Mouse (Mus musculus) spleen, adult 2 months (tissue): ENCODE results near the gene Tmsb10. TPM values are rescaled to one million over a fixed set of nuclear protein-coding genes. Genes with fewer than 3 reads are reported as not detected.

Experiments used
- DNase-seq, 2 experiments: peaks; one replicate each; pipeline versions ENCODE4 v3.0.0 to v3.0.0-alpha.2; 2012 to 2021; ENCODE audit warnings: low spot score in 2 of 2, low read depth in 1 of 2
- H3K27ac ChIP-seq: fragments of 200-500 bp; 2 replicates; pipeline ENCODE4 v1.5.1; 2012; ENCODE audit warnings: low read length, inconsistent platforms; ENCODE audit not compliant: insufficient read depth
- H3K27me3 ChIP-seq: fragments of 200-500 bp; 2 replicates; pipeline ENCODE4 v1.6.1; 2012; ENCODE audit warnings: mild to moderate bottlenecking, moderate library complexity, low read length, inconsistent platforms; ENCODE audit not compliant: control insufficient read depth, insufficient read depth
- H3K36me3 ChIP-seq: fragments of 200-500 bp; 2 replicates; pipeline ENCODE4 v1.6.1; 2012; ENCODE audit warnings: mild to moderate bottlenecking, low read length, inconsistent platforms; ENCODE audit not compliant: control insufficient read depth, insufficient read depth
- H3K4me1 ChIP-seq: fragments of 200-500 bp; 2 replicates; pipeline ENCODE4 v1.6.1; 2011; ENCODE audit warnings: inconsistent platforms; ENCODE audit not compliant: control insufficient read depth, insufficient read depth, insufficient read length
- H3K4me3 ChIP-seq: fragments of 200-500 bp; 2 replicates; pipeline ENCODE4 v1.5.1; 2011; ENCODE audit warnings: mild to moderate bottlenecking, inconsistent platforms; ENCODE audit not compliant: insufficient read depth, insufficient read length; ENCODE audit errors: extremely low read depth
- CTCF ChIP-seq: fragments of 200-500 bp; IDR thresholded peaks from 2 replicates; pipeline ENCODE4 v1.5.1; 2011; ENCODE audit warnings: mild to moderate bottlenecking, inconsistent platforms; ENCODE audit not compliant: insufficient read depth, insufficient read length, insufficient replicate concordance; ENCODE audit errors: extremely low read depth
- POLR2A ChIP-seq: fragments of 200-500 bp; IDR thresholded peaks from 2 replicates; pipeline ENCODE4 v1.6.1; 2011; ENCODE audit warnings: low read depth, low read length, inconsistent platforms
- WGBS: fragments of 180-500 bp; shearing (Covaris S2); methylation state at CpG from one replicate; pipeline ENCODE4 v1.1.7; 2018; 5-methylcytosine and 5-hydroxymethylcytosine counted together
- polyA plus RNA-seq: library from polyadenylated mRNA; depleted of rRNA; stranded (reverse); fragments of >200 nt; gene quantifications from 2 replicates; pipeline ENCODE4 v1.2.3, GENCODE M21; 2012; rRNA removed

Gene Tmsb10
- 143 TPM in 2 replicates for polyA plus RNA-seq

DNA sequence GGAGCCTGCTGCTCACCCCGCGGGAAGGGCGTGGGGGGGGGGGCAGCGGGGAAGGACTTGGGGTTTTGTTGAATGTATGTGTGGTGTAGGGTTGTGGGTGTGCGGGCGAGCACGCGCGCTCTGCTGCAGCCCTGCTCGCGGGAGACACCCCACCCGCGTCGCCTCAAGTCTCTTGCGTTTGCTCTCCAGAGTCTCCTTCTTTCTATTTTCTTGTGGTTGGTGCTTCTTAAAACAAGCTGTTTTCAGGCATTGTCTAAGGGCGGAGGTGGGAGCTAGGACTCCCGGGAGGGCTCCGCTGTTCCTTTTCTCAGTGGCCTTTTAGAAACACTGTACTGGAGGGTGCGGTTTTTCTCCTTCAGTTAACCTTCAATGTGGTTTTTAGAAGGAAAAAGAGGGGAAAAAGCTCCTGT is at the start of gene Tmsb10:
Tmsb10 (minus strand) TSS at position 87 of the 410 bp plus-strand sequence.
- Histone ChIP-seq H3K36me3 (no peaks in the 10 kb centered on the region; the same call in 1 of the 2 replicates), H3K4me1 (peaks cover 28% of the 10 kb centered on the region), H3K4me3 (peak within 1 kb of the TSS; percentile 92), H3K27me3 (no peaks in the 10 kb centered on the region), H3K27ac (peak within 1 kb of the TSS; percentile 96)
- DNase-seq = no peak
- WGBS = under 1% methylated on average over 19 of the region's 19 CpGs
- TF ChIP-seq POLR2A (no peak), CTCF (no peak)

- H3K27ac ChIP-seq = no peak overlapping the region
- no peaks in the 10 kb centered on the region for H3K4me1 ChIP-seq
- no peak for DNase-seq
- TF ChIP-seq POLR2A (no peak), CTCF (no peak)
- no peaks in the 10 kb centered on the region for H3K36me3 ChIP-seq
- H3K4me3 ChIP-seq = no peak overlapping the region
- WGBS = 83% methylated on average over 5 of the region's 5 CpGs
- H3K27me3 ChIP-seq = no peaks in the 10 kb centered on the region
Observed at GRCm38 (mm10) chr6:73003601-73004000, 45.1 kb upstream of the Tmsb10 start.

GRCm38 (mm10) chr6:73002391-73002790 is 43.8 kb upstream of the Tmsb10 start:
- Histone ChIP-seq H3K36me3 (no peaks in the 10 kb centered on the region), H3K4me1 (0 out of 2 replicates have a peak, but pooled peaks cover 2% of the 10 kb centered on the region), H3K27me3 (no peaks in the 10 kb centered on the region), H3K4me3 (no peak overlapping the region), H3K27ac (no peak overlapping the region)
- DNase-seq = no peak
- no peak for TF ChIP-seq CTCF
- TF ChIP-seq POLR2A = no peak
- WGBS = 65% methylated on average over 1 of the region's 1 CpGs

DNA sequence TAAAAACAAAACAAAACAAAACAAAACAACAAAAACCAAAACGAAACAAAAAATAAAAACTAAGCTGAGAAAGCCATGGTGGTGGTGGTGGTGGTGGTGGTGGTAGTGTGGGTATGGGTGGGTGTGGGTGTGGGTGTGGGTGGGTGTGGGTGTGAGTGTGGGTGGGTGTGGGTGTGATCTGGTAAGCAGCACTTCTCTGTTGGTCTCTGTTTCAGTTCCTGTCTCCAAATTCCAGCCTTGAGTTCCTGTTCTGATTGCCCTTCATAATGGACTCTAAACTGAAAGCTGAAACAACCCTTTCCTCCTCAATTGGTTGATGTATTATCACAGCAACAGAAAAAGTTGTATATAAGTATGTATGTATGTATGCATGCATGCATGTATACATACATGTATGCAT is 40.3 kb upstream of the Tmsb10 start:
- 0 out of 2 replicates have a peak, but pooled peaks cover 2% of the 10 kb centered on the region for H3K4me1 ChIP-seq
- no peaks in the 10 kb centered on the region for H3K36me3 ChIP-seq
- no peak overlapping the region for H3K27ac ChIP-seq
- DNase-seq = no peak
- TF ChIP-seq CTCF = no peak
- no peak for TF ChIP-seq POLR2A
- H3K4me3 ChIP-seq = no peak overlapping the region
- H3K27me3 ChIP-seq = no peaks in the 10 kb centered on the region
- WGBS = 70% methylated on average over 1 of the region's 1 CpGs

DNA sequence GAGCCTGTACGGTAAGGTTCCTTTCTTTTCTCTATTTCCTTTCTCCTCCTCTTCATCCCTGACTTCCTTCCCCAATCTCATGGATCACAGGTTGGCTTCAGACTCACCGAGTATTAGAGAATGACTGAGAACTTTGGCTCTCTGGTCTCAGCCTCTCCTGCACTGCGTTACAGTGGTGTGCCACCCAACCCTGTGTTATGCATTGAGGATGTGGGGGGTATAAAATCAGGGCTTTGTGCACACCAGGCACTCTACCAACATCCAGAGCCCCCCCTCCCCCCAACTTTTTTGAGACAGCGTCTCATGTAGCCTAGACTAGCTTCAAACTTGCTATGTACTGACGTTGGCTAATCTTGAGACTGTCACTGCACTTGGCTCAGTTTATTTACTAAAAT is 35.1 kb upstream of the Tmsb10 start:
- H3K27me3 ChIP-seq = no peaks in the 10 kb centered on the region
- peak overlapping the region; percentile 1; the same call in 1 of the 2 replicates for H3K4me3 ChIP-seq
- H3K4me1 ChIP-seq = peaks cover 15% of the 10 kb centered on the region; the same call in 1 of the 2 replicates
- DNase-seq = no peak
- WGBS = 56% methylated on average over 5 of the region's 5 CpGs
- no peak for TF ChIP-seq CTCF
- TF ChIP-seq POLR2A = no peak
- H3K36me3 ChIP-seq = no peaks in the 10 kb centered on the region
- H3K27ac ChIP-seq = peak overlapping the region; percentile 63

- 28% methylated on average over 8 of the region's 8 CpGs for WGBS
- DNase-seq = peak; percentile 30 to 49
- no peaks in the 10 kb centered on the region for H3K27me3 ChIP-seq
- H3K27ac ChIP-seq = peak overlapping the region; percentile 66
- H3K4me1 ChIP-seq = peaks cover 15% of the 10 kb centered on the region; the same call in 1 of the 2 replicates
- H3K36me3 ChIP-seq = no peaks in the 10 kb centered on the region
- peak overlapping the region; percentile 1; the same call in 1 of the 2 replicates for H3K4me3 ChIP-seq
- TF ChIP-seq CTCF (no peak), POLR2A (peak; percentile 10; the same call in 1 of the 2 replicates)
Observed at GRCm38 (mm10) chr6:72993054-72993687, 34.6 kb upstream of the Tmsb10 start.

GRCm38 (mm10) chr6:72990206-72990605 is 31.7 kb upstream of the Tmsb10 start:
- Histone ChIP-seq H3K4me1 (peaks cover 13% of the 10 kb centered on the region; the same call in 1 of the 2 replicates), H3K4me3 (no peak overlapping the region), H3K27me3 (no peaks in the 10 kb centered on the region), H3K27ac (peak overlapping the region; percentile 73), H3K36me3 (no peaks in the 10 kb centered on the region)
- TF ChIP-seq POLR2A = no peak
- TF ChIP-seq CTCF = no peak
- DNase-seq = peak in 1 of 2 experiments; percentile 40
- WGBS = 23% methylated on average over 5 of the region's 5 CpGs
